Mouse (Mus musculus): ENCODE measurements around the gene Phgr1. TPM values are rescaled to one million over a fixed set of nuclear protein-coding genes. Genes with fewer than 3 reads are reported as not detected.
A peak's percentile ranks its signal among the peaks of the same experiment; 100 is the strongest.

Phgr1 gene
- polyA plus RNA-seq, 1 experiment from 2014 or later, result not detected

GRCm38 (mm10) chr2:118766041-118767033 is 6.2 kb upstream of the Phgr1 start:
- H3K4me3 ChIP-seq (ENCODE audit: low read depth, low read length), result no peak overlapping the region
- no peak overlapping the region for H3K9ac ChIP-seq
- ATAC-seq (ENCODE audit: insufficient read depth) (no peak), DNase-seq (peak; percentile 20)
- WGBS, result 69% methylated on average over 10 of the region's 10 CpGs
- H3K27me3 ChIP-seq (ENCODE audit: insufficient read depth, low read length), result no peaks in the 10 kb centered on the region
- H3K27ac ChIP-seq (ENCODE audit: low read depth), result no peak overlapping the region
- peaks cover 27% of the 10 kb centered on the region for H3K4me1 ChIP-seq (ENCODE audit: insufficient read depth)
- H3K4me2 ChIP-seq, result no peak overlapping the region
- no peaks in the 10 kb centered on the region for H3K36me3 ChIP-seq (ENCODE audit: insufficient read depth)
- H3K9me3 ChIP-seq (ENCODE audit: low read depth, low read length), result no peaks in the 10 kb centered on the region
- no peak for TF ChIP-seq CTCF (IDR thresholded peaks at IDR 0.05; ENCODE audit: low read depth)

DNA sequence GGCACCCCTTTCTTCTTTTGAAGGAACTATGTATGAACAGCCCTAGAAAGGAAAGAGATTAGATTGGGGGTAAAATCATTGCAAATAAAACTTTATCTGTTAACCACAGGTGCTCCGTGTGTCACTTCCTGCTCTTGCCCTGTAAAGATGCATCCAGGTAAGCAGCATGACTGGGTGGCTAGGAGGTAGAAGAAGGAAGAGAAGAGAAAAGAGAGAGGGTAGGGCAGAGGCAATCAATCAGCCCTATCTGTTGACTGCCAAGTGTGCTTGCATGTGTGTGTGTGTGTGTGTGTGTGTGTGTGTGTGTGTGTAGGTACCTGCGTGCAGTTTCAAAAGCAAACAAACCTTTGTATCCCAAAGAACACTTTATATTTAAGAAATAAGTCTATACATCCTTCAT is 2.0 kb downstream of the Phgr1 start:
- Histone ChIP-seq H3K36me3 (ENCODE audit: insufficient read depth) (no peaks in the 10 kb centered on the region), H3K27me3 (ENCODE audit: insufficient read depth, low read length) (no peaks in the 10 kb centered on the region), H3K9ac (no peak overlapping the region), H3K4me1 (ENCODE audit: insufficient read depth) (peaks cover 5% of the 10 kb centered on the region; the same call in 1 of the 2 replicates), H3K4me3 (ENCODE audit: low read depth, low read length) (no peak overlapping the region), H3K27ac (ENCODE audit: low read depth) (no peak overlapping the region), H3K4me2 (no peak overlapping the region), H3K9me3 (ENCODE audit: low read depth, low read length) (no peaks in the 10 kb centered on the region)
- no peak for TF ChIP-seq CTCF (IDR thresholded peaks at IDR 0.05; ENCODE audit: low read depth)
- ATAC-seq (ENCODE audit: insufficient read depth), result no peak
- no peak for DNase-seq
- WGBS, result 64% methylated on average over 2 of the region's 2 CpGs

GRCm38 (mm10) chr2:118775396-118775795 is 2.8 kb downstream of the Phgr1 start:
- H3K36me3 ChIP-seq (ENCODE audit: insufficient read depth), result no peaks in the 10 kb centered on the region
- no peak overlapping the region for H3K4me3 ChIP-seq (ENCODE audit: low read depth, low read length)
- peaks cover 8% of the 10 kb centered on the region for H3K4me1 ChIP-seq (ENCODE audit: insufficient read depth)
- no peak overlapping the region for H3K9ac ChIP-seq
- ATAC-seq (ENCODE audit: insufficient read depth) (no peak), DNase-seq (peak; percentile 76)
- peak overlapping the region; percentile 44; the same call in 1 of the 2 replicates for H3K27ac ChIP-seq (ENCODE audit: low read depth)
- H3K9me3 ChIP-seq (ENCODE audit: low read depth, low read length), result no peaks in the 10 kb centered on the region
- TF ChIP-seq CTCF (IDR thresholded peaks at IDR 0.05; ENCODE audit: low read depth), result no peak
- 22% methylated on average over 1 of the region's 1 CpGs for WGBS
- H3K27me3 ChIP-seq (ENCODE audit: insufficient read depth, low read length), result peaks cover 5% of the 10 kb centered on the region; the same call in 1 of the 2 replicates
- no peak overlapping the region for H3K4me2 ChIP-seq

DNA sequence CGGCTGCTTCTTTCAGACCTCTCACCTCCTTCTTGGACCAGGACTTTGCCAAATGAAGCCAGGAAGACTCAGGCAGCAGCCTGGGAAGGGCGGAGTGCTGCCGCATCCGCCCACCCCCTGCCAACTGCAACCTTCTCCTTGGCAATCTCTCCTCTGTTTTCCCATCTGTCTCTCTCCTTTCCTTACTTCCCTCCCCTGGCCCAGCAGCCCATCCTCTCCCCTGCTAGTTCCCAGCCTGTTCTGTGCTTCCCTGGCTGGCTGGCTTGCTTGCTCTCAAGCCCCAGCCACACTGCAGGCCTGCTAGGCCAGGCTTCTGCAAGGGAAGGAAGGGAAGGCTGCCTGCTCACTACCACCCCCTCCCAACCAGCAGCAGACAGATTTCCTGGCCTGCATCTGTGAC is 3.3 kb downstream of the Phgr1 start:
- no peak overlapping the region for H3K4me2 ChIP-seq
- DNase-seq (peak; percentile 37), ATAC-seq (ENCODE audit: insufficient read depth) (no peak)
- TF ChIP-seq CTCF (IDR thresholded peaks at IDR 0.05; ENCODE audit: low read depth), result no peak
- peak overlapping the region; percentile 44 for H3K27ac ChIP-seq (ENCODE audit: low read depth)
- no peaks in the 10 kb centered on the region for H3K9me3 ChIP-seq (ENCODE audit: low read depth, low read length)
- H3K9ac ChIP-seq, result no peak overlapping the region
- H3K4me3 ChIP-seq (ENCODE audit: low read depth, low read length), result no peak overlapping the region
- no peaks in the 10 kb centered on the region for H3K36me3 ChIP-seq (ENCODE audit: insufficient read depth)
- WGBS, result 70% methylated on average over 3 of the region's 4 CpGs
- peaks cover 6% of the 10 kb centered on the region; the same call in 1 of the 2 replicates for H3K27me3 ChIP-seq (ENCODE audit: insufficient read depth, low read length)
- peaks cover 8% of the 10 kb centered on the region for H3K4me1 ChIP-seq (ENCODE audit: insufficient read depth)

DNA sequence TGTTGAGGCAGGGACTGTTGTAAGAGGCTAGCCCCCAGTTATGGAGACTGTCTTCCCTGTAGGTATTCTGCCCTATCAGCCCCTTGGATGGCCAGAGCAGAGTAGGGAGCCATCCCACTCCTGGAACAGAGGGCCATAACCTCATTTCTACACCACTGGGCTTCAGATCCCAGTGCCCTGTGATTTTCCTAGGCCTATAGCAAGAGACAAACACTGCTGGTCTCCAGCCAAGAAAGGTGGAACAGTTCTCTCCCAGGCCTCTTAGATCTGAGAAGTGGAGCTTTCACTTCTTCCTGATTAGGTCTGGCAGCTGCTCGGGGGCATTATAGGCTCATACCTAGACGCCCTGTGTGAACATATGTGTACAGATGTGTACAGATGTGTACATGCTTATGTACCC is 3.7 kb downstream of the Phgr1 start:
- WGBS, result 69% methylated on average over 2 of the region's 2 CpGs
- no peak for ATAC-seq (ENCODE audit: insufficient read depth)
- TF ChIP-seq CTCF (IDR thresholded peaks at IDR 0.05; ENCODE audit: low read depth), result no peak
- peaks cover 8% of the 10 kb centered on the region for H3K4me1 ChIP-seq (ENCODE audit: insufficient read depth)
- H3K4me3 ChIP-seq (ENCODE audit: low read depth, low read length), result no peak overlapping the region
- DNase-seq, result no peak
- H3K9ac ChIP-seq, result no peak overlapping the region
- H3K27me3 ChIP-seq (ENCODE audit: insufficient read depth, low read length), result peaks cover 6% of the 10 kb centered on the region; the same call in 1 of the 2 replicates
- H3K27ac ChIP-seq (ENCODE audit: low read depth), result peak overlapping the region; percentile 44
- no peaks in the 10 kb centered on the region for H3K9me3 ChIP-seq (ENCODE audit: low read depth, low read length)
- no peak overlapping the region for H3K4me2 ChIP-seq
- no peaks in the 10 kb centered on the region for H3K36me3 ChIP-seq (ENCODE audit: insufficient read depth)

DNA sequence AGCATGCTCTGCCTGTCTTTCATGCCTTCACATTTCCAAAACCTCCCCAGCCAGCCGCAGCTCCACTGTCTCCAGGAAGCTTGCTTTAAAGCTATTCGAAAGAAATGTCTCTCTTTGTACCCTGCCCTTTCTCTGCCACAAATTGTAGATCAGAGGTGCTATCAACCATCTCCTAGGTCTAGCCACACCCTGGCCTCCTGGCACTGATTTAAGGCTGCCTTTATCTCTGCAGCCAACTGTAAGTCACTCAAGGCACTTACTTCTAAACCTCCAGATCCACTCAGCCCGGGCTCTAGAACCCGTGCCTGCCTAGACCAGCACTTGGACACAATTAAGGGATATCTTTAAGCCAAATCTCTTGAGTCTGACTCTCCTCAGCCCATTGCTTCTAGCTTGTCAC is 5.8 kb downstream of the Phgr1 start:
- H3K36me3 ChIP-seq (ENCODE audit: insufficient read depth), result no peaks in the 10 kb centered on the region
- peaks cover 8% of the 10 kb centered on the region for H3K4me1 ChIP-seq (ENCODE audit: insufficient read depth)
- no peak for TF ChIP-seq CTCF (IDR thresholded peaks at IDR 0.05; ENCODE audit: low read depth)
- H3K27ac ChIP-seq (ENCODE audit: low read depth), result no peak overlapping the region
- H3K4me3 ChIP-seq (ENCODE audit: low read depth, low read length), result no peak overlapping the region
- no peak overlapping the region for H3K4me2 ChIP-seq
- H3K9me3 ChIP-seq (ENCODE audit: low read depth, low read length), result no peaks in the 10 kb centered on the region
- WGBS, result 67% methylated on average over 4 of the region's 4 CpGs
- DNase-seq, result no peak
- H3K9ac ChIP-seq, result no peak overlapping the region
- ATAC-seq (ENCODE audit: insufficient read depth), result no peak
- peaks cover 6% of the 10 kb centered on the region; the same call in 1 of the 2 replicates for H3K27me3 ChIP-seq (ENCODE audit: insufficient read depth, low read length)

GRCm38 (mm10) chr2:118779065-118779464 is 6.5 kb downstream of the Phgr1 start:
- Histone ChIP-seq H3K27ac (ENCODE audit: low read depth) (no peak overlapping the region), H3K27me3 (ENCODE audit: insufficient read depth, low read length) (peaks cover 6% of the 10 kb centered on the region; the same call in 1 of the 2 replicates), H3K4me3 (ENCODE audit: low read depth, low read length) (peak overlapping the region; percentile 29), H3K9me3 (ENCODE audit: low read depth, low read length) (no peaks in the 10 kb centered on the region), H3K4me1 (ENCODE audit: insufficient read depth) (peaks cover 8% of the 10 kb centered on the region), H3K36me3 (ENCODE audit: insufficient read depth) (no peaks in the 10 kb centered on the region), H3K4me2 (peak overlapping the region; percentile 71), H3K9ac (no peak overlapping the region; the same call in 1 of the 2 replicates)
- TF ChIP-seq CTCF (IDR thresholded peaks at IDR 0.05; ENCODE audit: low read depth), result no peak
- peak; percentile 2; the same call in 1 of the 2 replicates for ATAC-seq (ENCODE audit: insufficient read depth)
- 8% methylated on average over 10 of the region's 10 CpGs for WGBS
- peak; percentile 27 for DNase-seq
